Mouse (Mus musculus) testis, postnatal 10 days (tissue): ENCODE results near the gene Mid1.
"Not testable (repeated sequence)": the region's sequence is repeated elsewhere in the genome, so short reads cannot be mapped to it uniquely, and the experiment has no call there.

Experiments used
- DNase-seq: peaks from one replicate; pipeline ENCODE4 v3.0.0; 2021; ENCODE audit warnings: low spot score

Mid1 gene

GRCm38 (mm10) chrX:169986519-169987367 lies 301.7 kb downstream of the Mid1 start:
- peak; percentile 89 for DNase-seq

GRCm38 (mm10) chrX:169987368-169987837 lies 302.4 kb downstream of the Mid1 start:
- peak; percentile 73 for DNase-seq

GRCm38 (mm10) chrX:169988571-169989218 lies 303.7 kb downstream of the Mid1 start:
- DNase-seq = peak; percentile 76

- DNase-seq = not testable (repeated sequence)
Measured at GRCm38 (mm10) chrX:169989219-169989595, 304.2 kb downstream of the Mid1 start.

- DNase-seq = peak; percentile 88
Measured at GRCm38 (mm10) chrX:169989691-169990631, 305.0 kb downstream of the Mid1 start.

- peak; percentile 98 for DNase-seq
Measured at GRCm38 (mm10) chrX:169991128-169991873, 306.3 kb downstream of the Mid1 start.

- peak; percentile 71 for DNase-seq
Measured at GRCm38 (mm10) chrX:169992086-169992930, 307.3 kb downstream of the Mid1 start.

GRCm38 (mm10) chrX:169992951-169993547 lies 308.1 kb downstream of the Mid1 start:
- DNase-seq = peak; percentile 66

- DNase-seq = peak; percentile 83
Measured at GRCm38 (mm10) chrX:169994011-169994865, 309.2 kb downstream of the Mid1 start.

GRCm38 (mm10) chrX:169994866-169995711 lies 310.1 kb downstream of the Mid1 start:
- peak; percentile 33 for DNase-seq

- not testable (repeated sequence) for DNase-seq
Measured at GRCm38 (mm10) chrX:169995909-169996521, 311.0 kb downstream of the Mid1 start.

- DNase-seq = peak; percentile 95
Measured at GRCm38 (mm10) chrX:169996926-169997325, 311.9 kb downstream of the Mid1 start.

GRCm38 (mm10) chrX:169997456-169997853 lies 312.5 kb downstream of the Mid1 start:
- peak; percentile 87 for DNase-seq

- peak; percentile 100 for DNase-seq
Measured at GRCm38 (mm10) chrX:169997854-169998456, 313.0 kb downstream of the Mid1 start.

- DNase-seq = not testable (repeated sequence)
Measured at GRCm38 (mm10) chrX:169998559-169999219, 313.7 kb downstream of the Mid1 start.

- DNase-seq = peak; percentile 71
Measured at GRCm38 (mm10) chrX:169999226-169999883, 314.4 kb downstream of the Mid1 start.
